Mouse (Mus musculus) testis, adult 2 months (tissue): ENCODE results near the gene Tmem156. TPM values are rescaled to one million over a fixed set of nuclear protein-coding genes. Genes with fewer than 3 reads are reported as not detected.
A peak's percentile ranks its signal among the peaks of the same experiment; 100 is the strongest.

Experiments
- H3K27ac ChIP-seq: fragments of 200-500 bp; 2 replicates; pipeline ENCODE4 v1.5.1; 2012; ENCODE audit warnings: low read depth, low read length; ENCODE audit not compliant: control insufficient read depth, insufficient read depth
- H3K27me3 ChIP-seq: fragments of 200-500 bp; 2 replicates; pipeline ENCODE4 v1.6.1; 2012; ENCODE audit warnings: mild to moderate bottlenecking, low read length, moderate library complexity; ENCODE audit not compliant: control insufficient read depth, insufficient read depth
- H3K36me3 ChIP-seq: fragments of 200-500 bp; 2 replicates; pipeline ENCODE4 v1.6.1; 2012; ENCODE audit warnings: mild to moderate bottlenecking, low read length; ENCODE audit not compliant: control insufficient read depth, insufficient read depth
- H3K4me1 ChIP-seq: fragments of 200-500 bp; 2 replicates; pipeline ENCODE4 v1.6.1; 2012; ENCODE audit warnings: low read length; ENCODE audit not compliant: control insufficient read depth, insufficient read depth
- H3K4me3 ChIP-seq: fragments of 200-500 bp; 2 replicates; pipeline ENCODE4 v1.5.1; 2012; ENCODE audit warnings: low read depth, mild to moderate bottlenecking, low read length, moderate library complexity, mixed read lengths; ENCODE audit not compliant: control insufficient read depth
- CTCF ChIP-seq: fragments of 200-500 bp; IDR thresholded peaks from 2 replicates; pipeline ENCODE4 v1.5.1; 2012; ENCODE audit warnings: low read depth, mild to moderate bottlenecking, inconsistent platforms, low read length, moderate library complexity; ENCODE audit not compliant: control insufficient read depth, insufficient read depth, insufficient replicate concordance
- POLR2A ChIP-seq: fragments of 200-500 bp; IDR thresholded peaks from 2 replicates; pipeline ENCODE4 v1.6.1; 2012; ENCODE audit warnings: low read depth, mild to moderate bottlenecking, inconsistent platforms, low read length, moderate library complexity; ENCODE audit not compliant: control insufficient read depth
- polyA plus RNA-seq: library from polyadenylated mRNA; depleted of rRNA; stranded (reverse); fragments of >200 nt; gene quantifications from 2 replicates; pipeline ENCODE4 v1.2.3, GENCODE M21; 2012

Tmem156 gene
- polyA plus RNA-seq, 1 experiment: 9.2 TPM

DNA sequence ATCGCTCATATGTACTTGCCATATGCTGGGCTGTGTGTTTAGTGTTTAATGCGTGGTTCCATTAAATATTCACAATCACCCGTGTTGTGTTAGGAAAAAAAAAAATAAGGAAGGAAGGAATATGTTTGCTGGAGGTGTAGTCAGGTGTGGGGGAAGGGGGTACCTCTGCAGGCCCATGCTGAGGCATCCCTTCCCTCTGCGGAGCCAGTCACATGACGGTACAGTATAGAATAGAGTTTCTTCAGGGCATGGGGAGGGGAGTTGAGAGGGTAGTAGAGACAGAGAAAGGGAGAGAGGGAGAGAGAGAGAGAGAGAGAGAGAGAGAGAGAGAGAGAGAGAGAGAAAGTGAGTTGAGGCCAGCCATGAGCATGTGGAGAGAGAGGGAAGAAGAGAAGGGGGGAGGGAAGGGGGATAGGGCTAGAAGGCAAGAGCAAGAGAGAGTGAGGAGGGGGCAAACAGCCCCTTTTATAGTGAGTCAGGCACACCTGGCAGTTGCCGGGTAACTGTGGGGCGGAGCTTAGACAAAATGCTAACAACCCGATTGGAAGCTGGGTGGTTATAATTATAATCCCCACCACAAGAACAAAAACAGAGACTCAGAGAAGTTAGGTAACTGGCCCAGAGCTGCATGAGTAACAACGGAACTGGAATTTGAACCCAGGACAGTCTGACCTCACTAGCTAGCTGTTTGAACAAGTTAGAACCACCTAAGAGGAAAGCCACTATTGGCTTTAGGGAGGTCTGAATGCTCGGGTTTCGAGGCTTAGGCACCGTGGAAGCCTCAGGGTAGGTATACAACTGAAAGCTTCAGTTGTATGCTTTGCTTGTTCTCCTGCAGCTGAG is 45.3 kb downstream of the Tmem156 start:
- Histone ChIP-seq H3K27ac (no peak overlapping the region), H3K4me1 (peaks cover 4% of the 10 kb centered on the region), H3K27me3 (no peaks in the 10 kb centered on the region), H3K4me3 (no peak overlapping the region), H3K36me3 (no peaks in the 10 kb centered on the region)
- no peak for TF ChIP-seq POLR2A
- TF ChIP-seq CTCF: no peak

DNA sequence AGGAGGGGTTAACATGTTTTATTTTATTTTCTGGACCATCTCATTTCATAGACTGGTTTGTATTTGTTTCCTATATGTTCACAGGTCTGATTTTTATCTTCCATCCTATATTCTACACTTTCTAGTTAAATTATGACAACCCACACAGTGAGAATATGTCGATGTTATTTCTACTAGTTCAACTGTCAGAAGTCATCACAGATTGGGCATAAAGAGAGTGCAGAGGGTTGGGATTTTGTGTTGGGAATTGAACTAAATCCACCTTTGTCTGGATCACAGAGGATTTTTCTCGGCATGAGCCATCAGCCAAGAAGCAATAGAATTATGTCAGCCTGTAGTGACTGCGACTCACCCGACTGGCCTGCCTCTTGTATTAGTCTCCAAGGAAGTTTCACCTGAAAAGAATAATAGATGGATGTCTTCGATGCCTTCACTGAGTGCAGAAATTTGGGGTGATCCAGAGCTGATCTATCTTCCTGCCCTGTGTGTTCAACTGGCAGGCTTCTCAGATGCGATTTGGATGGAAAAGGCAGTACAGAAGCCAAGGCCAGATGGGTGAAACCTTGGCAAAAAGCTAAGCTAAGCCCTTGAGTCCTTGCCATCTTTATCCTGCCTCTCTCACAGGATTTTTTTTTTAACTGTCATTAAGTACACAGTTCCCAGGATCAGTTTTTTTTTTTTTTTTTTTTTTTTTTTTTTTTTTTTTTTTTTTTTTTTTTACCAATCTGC is 46.1 kb downstream of the Tmem156 start:
- TF ChIP-seq POLR2A: no peak
- no peak for TF ChIP-seq CTCF
- Histone ChIP-seq H3K27ac (peak overlapping the region; percentile 25; the same call in 1 of the 2 replicates), H3K27me3 (no peaks in the 10 kb centered on the region), H3K4me1 (peaks cover 4% of the 10 kb centered on the region), H3K4me3 (no peak overlapping the region), H3K36me3 (no peaks in the 10 kb centered on the region)

DNA sequence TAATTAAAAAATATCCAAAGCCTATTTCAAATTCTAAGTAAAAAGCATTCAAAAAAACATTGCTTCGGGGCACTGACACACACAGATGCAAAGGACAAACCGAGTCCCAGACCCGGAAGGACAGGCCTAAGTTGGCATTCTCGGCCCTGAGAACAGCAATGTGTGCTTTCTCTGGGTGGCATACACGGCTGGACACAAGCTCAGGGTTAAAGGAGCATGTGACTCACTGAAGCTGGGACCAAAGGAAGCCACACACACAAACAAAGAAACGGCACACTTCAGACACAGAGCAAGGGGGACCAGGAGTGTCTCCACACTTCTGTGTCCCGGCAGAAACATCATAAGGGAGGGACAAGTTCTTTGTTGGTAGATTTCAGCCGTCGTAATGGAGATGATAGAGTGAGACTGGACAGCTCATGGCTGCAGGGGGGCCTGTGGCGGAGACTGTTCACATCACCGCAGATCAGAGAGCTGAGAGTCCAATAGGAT is 48.5 kb downstream of the Tmem156 start:
- Histone ChIP-seq H3K4me1 (peaks cover 4% of the 10 kb centered on the region), H3K27ac (peak overlapping the region; percentile 25; the same call in 1 of the 2 replicates), H3K36me3 (no peaks in the 10 kb centered on the region), H3K27me3 (no peaks in the 10 kb centered on the region), H3K4me3 (no peak overlapping the region)
- TF ChIP-seq CTCF (no peak), POLR2A (no peak)

DNA sequence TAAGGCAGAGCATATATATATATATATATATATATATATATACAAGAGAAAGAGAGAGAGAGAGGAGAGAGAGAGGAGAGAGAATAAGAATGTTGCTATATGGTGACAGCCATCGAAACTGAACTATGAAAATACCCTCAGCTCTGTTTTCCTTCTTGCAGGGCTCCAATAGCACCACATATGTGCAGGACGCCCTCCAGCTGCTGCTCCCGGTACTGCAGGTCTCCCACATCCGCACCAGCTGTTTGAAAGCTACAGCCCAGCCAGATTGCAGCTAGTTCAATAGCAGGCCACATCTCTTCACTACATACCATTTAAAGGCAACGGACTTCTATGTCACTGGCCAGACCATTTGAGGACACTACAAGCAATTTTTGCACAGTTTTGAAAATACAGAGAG is 51.5 kb downstream of the Tmem156 start:
- Histone ChIP-seq H3K4me1 (no peaks in the 10 kb centered on the region), H3K36me3 (no peaks in the 10 kb centered on the region), H3K4me3 (no peak overlapping the region), H3K27me3 (no peaks in the 10 kb centered on the region), H3K27ac (no peak overlapping the region)
- TF ChIP-seq POLR2A (no peak), CTCF (peak; percentile 76; the same call in 1 of the 2 replicates)

DNA sequence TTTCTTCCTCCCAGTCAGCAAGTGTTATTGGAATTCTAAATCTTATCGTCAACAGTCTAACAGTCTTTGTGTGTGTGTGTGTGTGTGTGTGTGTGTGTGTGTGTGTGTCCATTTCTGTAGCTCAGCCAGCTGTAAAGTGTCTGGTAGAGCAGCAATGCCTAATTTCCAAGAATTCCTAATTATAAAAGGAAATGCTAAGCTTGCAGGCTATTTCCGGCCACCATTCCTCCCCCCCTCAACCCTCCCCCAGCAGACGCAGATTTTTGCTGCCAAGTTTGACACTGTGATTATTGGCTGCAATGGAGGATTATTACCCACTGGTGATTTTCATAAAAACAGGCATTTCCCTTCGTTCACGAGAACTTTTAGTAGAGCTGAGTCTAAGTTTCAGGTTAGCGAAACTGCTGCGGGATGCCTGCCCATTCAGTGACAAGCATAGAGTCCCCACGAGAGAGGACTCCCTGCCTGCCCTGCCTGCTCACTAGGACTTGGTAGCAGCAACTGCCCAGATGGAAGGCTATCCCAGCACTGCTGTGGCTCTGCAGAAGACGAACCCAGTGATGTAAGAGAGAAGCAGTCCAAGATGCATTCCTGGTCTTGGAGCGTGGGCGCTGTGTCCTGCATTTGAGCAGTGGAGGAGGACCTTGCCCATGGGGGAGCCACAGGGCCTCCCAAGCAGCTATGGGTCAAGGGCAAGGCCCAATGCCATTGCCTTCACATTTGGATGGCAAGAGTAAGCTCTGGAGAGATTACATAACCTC is 52.9 kb downstream of the Tmem156 start:
- H3K4me1 ChIP-seq: no peaks in the 10 kb centered on the region
- peak overlapping the region; percentile 9 for H3K27ac ChIP-seq
- no peaks in the 10 kb centered on the region for H3K36me3 ChIP-seq
- TF ChIP-seq POLR2A (no peak), CTCF (no peak)
- no peak overlapping the region for H3K4me3 ChIP-seq
- H3K27me3 ChIP-seq: no peaks in the 10 kb centered on the region

DNA sequence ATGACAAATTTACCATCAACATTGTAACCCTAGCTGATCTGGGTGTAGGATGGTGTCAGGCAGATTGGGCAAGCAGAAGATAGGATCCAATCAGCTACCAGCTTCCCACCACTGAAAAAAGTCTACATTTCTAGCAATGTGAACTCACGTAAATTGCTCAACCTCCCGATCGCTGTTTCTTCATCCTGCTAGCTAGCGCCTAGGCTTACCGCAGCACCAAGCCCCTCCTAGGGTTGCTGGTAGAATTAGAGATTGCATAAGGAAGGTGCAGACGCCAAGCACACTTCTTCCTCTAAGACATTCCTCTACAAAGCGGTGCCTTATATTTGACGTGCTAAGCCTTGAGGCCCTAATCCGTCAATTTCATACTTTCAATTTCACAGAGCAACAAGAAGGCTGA is 53.6 kb downstream of the Tmem156 start:
- H3K27ac ChIP-seq: peak overlapping the region; percentile 52

More for the DNA sequence above, 53.6 kb downstream of the Tmem156 start:
- Histone ChIP-seq H3K36me3 (no peaks in the 10 kb centered on the region), H3K4me3 (no peak overlapping the region), H3K27me3 (no peaks in the 10 kb centered on the region), H3K4me1 (no peaks in the 10 kb centered on the region)
- no peak for TF ChIP-seq CTCF
- no peak for TF ChIP-seq POLR2A
